Mouse (Mus musculus): ENCODE measurements around the gene Sgta. TPM values are rescaled to one million over a fixed set of nuclear protein-coding genes. Genes with fewer than 3 reads are reported as not detected.

Gene Sgta
- polyA plus RNA-seq, 1 experiment from 2014 or later = 187 TPM

DNA sequence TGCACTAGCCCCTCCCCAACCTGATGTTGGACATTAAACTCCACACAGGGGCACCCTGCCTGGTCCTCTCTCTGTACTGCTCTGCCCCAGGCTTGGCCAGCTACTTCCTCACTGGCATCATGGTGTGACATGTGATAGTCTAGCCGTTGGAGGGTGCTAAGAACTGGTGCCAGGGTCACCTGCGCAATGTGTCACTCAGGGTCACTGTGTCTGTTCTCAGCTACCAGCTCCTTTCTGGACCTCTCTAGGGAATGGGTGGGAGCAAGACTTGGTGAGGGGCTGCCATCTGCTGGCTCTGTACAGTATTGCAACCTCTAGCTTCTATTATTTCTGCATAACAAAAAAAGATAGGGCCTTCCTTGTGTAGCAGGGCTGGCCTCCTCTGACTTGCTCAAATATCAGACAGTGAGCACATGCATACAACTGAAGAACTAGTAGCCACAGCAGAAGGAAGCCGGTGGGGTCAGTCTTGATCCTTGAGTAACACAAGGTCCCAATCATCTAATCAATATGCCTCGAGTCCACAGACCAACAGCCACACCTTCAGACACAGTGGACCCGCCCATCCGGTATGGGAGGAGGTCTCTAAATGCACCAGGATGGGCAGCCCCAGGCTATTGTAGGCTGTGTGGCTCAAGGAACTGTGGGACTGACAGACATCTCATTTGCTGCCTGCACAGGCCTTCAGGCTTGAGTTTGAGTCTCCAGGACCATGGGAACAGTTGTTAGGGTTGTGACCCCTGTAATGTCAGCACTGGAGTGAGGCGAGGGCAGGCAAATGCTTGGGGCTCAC lies 22.4 kb upstream of the Sgta start:
- ATAC-seq (ENCODE audit: low read depth) = peak; percentile 45
- Histone ChIP-seq H3K4me2 (ENCODE audit: low read depth, low read length) (no peak overlapping the region), H3K9me3 (ENCODE audit: control insufficient read depth, low read length) (no peaks in the 10 kb centered on the region), H3K9ac (ENCODE audit: low read length) (no peak overlapping the region), H3K4me1 (replicated peaks; ENCODE audit: control insufficient read depth, insufficient read depth, low read length) (no peaks in the 10 kb centered on the region), H3K27me3 (ENCODE audit: control insufficient read depth, insufficient read depth, low read depth, low read length) (no peaks in the 10 kb centered on the region), H3K36me3 (ENCODE audit: control insufficient read depth, insufficient read depth, low read length) (peaks cover 30% of the 10 kb centered on the region), H3K27ac (ENCODE audit: low read length) (no peak overlapping the region), H3K4me3 (ENCODE audit: low read length) (no peak overlapping the region)
- 77% methylated on average over 7 of the region's 7 CpGs for WGBS

- H3K9ac ChIP-seq (ENCODE audit: low read length) = no peak overlapping the region
- H3K4me2 ChIP-seq (ENCODE audit: low read depth, low read length) = no peak overlapping the region
- 91% methylated on average over 31 of the region's 31 CpGs for WGBS
- no peaks in the 10 kb centered on the region for H3K9me3 ChIP-seq (ENCODE audit: control insufficient read depth, low read length)
- no peak overlapping the region for H3K27ac ChIP-seq (ENCODE audit: low read length)
- H3K27me3 ChIP-seq (ENCODE audit: control insufficient read depth, insufficient read depth, low read depth, low read length) = no peaks in the 10 kb centered on the region
- peaks cover 33% of the 10 kb centered on the region for H3K36me3 ChIP-seq (ENCODE audit: control insufficient read depth, insufficient read depth, low read length)
- no peak overlapping the region for H3K4me3 ChIP-seq (ENCODE audit: low read length)
- no peaks in the 10 kb centered on the region for H3K4me1 ChIP-seq (replicated peaks; ENCODE audit: control insufficient read depth, insufficient read depth, low read length)
- no peak for ATAC-seq (ENCODE audit: low read depth)
These were observed 20.2 kb upstream of the Sgta start for GRCm38 (mm10) chr10:81080008-81080655.

DNA sequence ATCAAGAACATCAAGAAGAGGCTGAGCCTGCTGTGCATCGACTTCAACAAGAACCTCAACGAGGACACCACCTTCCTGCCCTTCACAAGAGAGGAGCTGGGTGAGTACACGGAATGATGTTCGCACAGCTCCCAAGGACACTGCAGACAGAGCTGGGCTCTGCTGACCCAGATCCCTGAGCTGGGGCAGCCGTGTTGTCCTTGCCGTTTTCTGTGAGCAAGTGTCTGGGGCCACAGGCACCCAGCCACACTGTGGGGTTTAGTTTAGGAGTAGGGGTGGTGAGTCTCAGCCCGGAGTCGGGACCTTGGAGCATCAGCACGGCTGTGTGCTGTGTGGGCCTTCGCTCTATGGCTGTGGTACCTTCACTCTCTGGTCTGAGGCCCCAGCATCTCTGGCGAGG lies 17.9 kb upstream of the Sgta start:
- H3K27ac ChIP-seq (ENCODE audit: low read length) = no peak overlapping the region
- no peaks in the 10 kb centered on the region for H3K4me1 ChIP-seq (replicated peaks; ENCODE audit: control insufficient read depth, insufficient read depth, low read length)
- ATAC-seq (ENCODE audit: low read depth) = no peak
- H3K4me3 ChIP-seq (ENCODE audit: low read length) = no peak overlapping the region
- no peaks in the 10 kb centered on the region for H3K9me3 ChIP-seq (ENCODE audit: control insufficient read depth, low read length)
- H3K4me2 ChIP-seq (ENCODE audit: low read depth, low read length) = no peak overlapping the region
- H3K9ac ChIP-seq (ENCODE audit: low read length) = no peak overlapping the region
- WGBS = 88% methylated on average over 11 of the region's 11 CpGs
- no peaks in the 10 kb centered on the region for H3K27me3 ChIP-seq (ENCODE audit: control insufficient read depth, insufficient read depth, low read depth, low read length)
- H3K36me3 ChIP-seq (ENCODE audit: control insufficient read depth, insufficient read depth, low read length) = peaks cover 37% of the 10 kb centered on the region

DNA sequence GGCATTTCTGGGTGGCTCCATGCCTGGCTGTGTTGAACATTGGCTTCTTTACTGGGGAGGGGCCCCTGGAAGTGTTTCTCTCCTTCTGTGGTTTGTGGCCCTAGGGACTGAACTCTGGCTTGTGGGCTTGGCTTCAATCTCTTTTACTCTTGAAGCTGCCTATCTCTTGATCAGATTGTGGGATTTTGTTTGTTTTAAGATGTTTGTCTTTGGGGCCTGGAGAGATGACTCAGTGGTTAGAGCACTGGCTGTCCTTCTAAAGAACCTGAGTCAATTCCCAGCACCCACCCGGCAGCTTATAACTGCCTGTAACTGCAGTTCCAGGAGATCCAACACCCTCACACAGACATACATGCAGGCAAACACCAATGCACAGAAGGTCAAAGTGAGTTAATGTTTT lies 16.4 kb upstream of the Sgta start:
- peaks cover 33% of the 10 kb centered on the region for H3K36me3 ChIP-seq (ENCODE audit: control insufficient read depth, insufficient read depth, low read length)
- WGBS = 71% methylated on average over 1 of the region's 1 CpGs
- no peak for ATAC-seq (ENCODE audit: low read depth)

GRCm38 (mm10) chr10:81075734-81076133 lies 15.8 kb upstream of the Sgta start:
- H3K9me3 ChIP-seq (ENCODE audit: control insufficient read depth, low read length) = no peaks in the 10 kb centered on the region
- peaks cover 3% of the 10 kb centered on the region for H3K4me1 ChIP-seq (replicated peaks; ENCODE audit: control insufficient read depth, insufficient read depth, low read length)
- no peak overlapping the region for H3K27ac ChIP-seq (ENCODE audit: low read length)
- H3K9ac ChIP-seq (ENCODE audit: low read length) = no peak overlapping the region
- H3K36me3 ChIP-seq (ENCODE audit: control insufficient read depth, insufficient read depth, low read length) = peaks cover 29% of the 10 kb centered on the region
- no peak for ATAC-seq (ENCODE audit: low read depth)
- 70% methylated on average over 8 of the region's 8 CpGs for WGBS
- H3K4me2 ChIP-seq (ENCODE audit: low read depth, low read length) = no peak overlapping the region
- H3K27me3 ChIP-seq (ENCODE audit: control insufficient read depth, insufficient read depth, low read depth, low read length) = no peaks in the 10 kb centered on the region
- no peak overlapping the region for H3K4me3 ChIP-seq (ENCODE audit: low read length)

More for the DNA sequence above, 16.4 kb upstream of the Sgta start:
- Histone ChIP-seq H3K9me3 (ENCODE audit: control insufficient read depth, low read length) (no peaks in the 10 kb centered on the region), H3K27me3 (ENCODE audit: control insufficient read depth, insufficient read depth, low read depth, low read length) (no peaks in the 10 kb centered on the region), H3K4me2 (ENCODE audit: low read depth, low read length) (no peak overlapping the region), H3K27ac (ENCODE audit: low read length) (no peak overlapping the region), H3K4me1 (replicated peaks; ENCODE audit: control insufficient read depth, insufficient read depth, low read length) (no peaks in the 10 kb centered on the region), H3K9ac (ENCODE audit: low read length) (no peak overlapping the region), H3K4me3 (ENCODE audit: low read length) (no peak overlapping the region)

- Histone ChIP-seq H3K4me3 (ENCODE audit: low read length) (no peak overlapping the region), H3K4me1 (replicated peaks; ENCODE audit: control insufficient read depth, insufficient read depth, low read length) (peaks cover 11% of the 10 kb centered on the region), H3K27me3 (ENCODE audit: control insufficient read depth, insufficient read depth, low read depth, low read length) (no peaks in the 10 kb centered on the region), H3K9ac (ENCODE audit: low read length) (no peak overlapping the region), H3K27ac (ENCODE audit: low read length) (no peak overlapping the region), H3K9me3 (ENCODE audit: control insufficient read depth, low read length) (no peaks in the 10 kb centered on the region), H3K36me3 (ENCODE audit: control insufficient read depth, insufficient read depth, low read length) (peaks cover 11% of the 10 kb centered on the region; the same call in 1 of the 2 replicates), H3K4me2 (ENCODE audit: low read depth, low read length) (no peak overlapping the region)
- no peak for ATAC-seq (ENCODE audit: low read depth)
- 57% methylated on average over 7 of the region's 7 CpGs for WGBS
These were observed 13.5 kb upstream of the Sgta start for GRCm38 (mm10) chr10:81073464-81073863.

- H3K36me3 ChIP-seq (ENCODE audit: control insufficient read depth, insufficient read depth, low read length) = peaks cover 6% of the 10 kb centered on the region; the same call in 1 of the 2 replicates
- H3K4me1 ChIP-seq (replicated peaks; ENCODE audit: control insufficient read depth, insufficient read depth, low read length) = peaks cover 11% of the 10 kb centered on the region
- no peak for ATAC-seq (ENCODE audit: low read depth)
- H3K4me2 ChIP-seq (ENCODE audit: low read depth, low read length) = no peak overlapping the region
- WGBS = 92% methylated on average over 8 of the region's 8 CpGs
- H3K27me3 ChIP-seq (ENCODE audit: control insufficient read depth, insufficient read depth, low read depth, low read length) = no peaks in the 10 kb centered on the region
- H3K27ac ChIP-seq (ENCODE audit: low read length) = no peak overlapping the region
- no peaks in the 10 kb centered on the region for H3K9me3 ChIP-seq (ENCODE audit: control insufficient read depth, low read length)
- no peak overlapping the region for H3K9ac ChIP-seq (ENCODE audit: low read length)
- H3K4me3 ChIP-seq (ENCODE audit: low read length) = no peak overlapping the region
These were observed 12.3 kb upstream of the Sgta start for GRCm38 (mm10) chr10:81072290-81072689.

DNA sequence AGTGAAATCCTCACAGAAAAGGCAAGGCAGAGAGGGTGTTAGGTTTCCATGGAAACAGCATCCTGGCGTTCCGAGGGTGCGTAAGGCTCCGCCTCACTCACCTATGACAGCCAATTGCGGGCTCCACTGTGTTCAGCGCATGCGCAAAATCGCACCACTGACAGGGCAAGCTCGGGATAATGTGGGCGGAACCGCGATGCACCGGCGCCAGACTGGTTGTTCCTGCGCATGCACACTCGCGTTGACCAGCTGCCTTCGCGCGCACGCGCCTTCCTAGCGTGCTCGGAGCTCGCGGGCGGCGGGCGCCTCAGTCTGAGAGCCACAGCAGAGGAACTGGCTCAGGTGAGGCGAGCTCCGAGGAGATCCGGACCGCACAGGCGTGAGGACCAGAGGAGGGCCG lies 9.9 kb upstream of the Sgta start, which contains the start of gene Thop1:
TSS of gene Thop1 (plus strand) at position 200 of the 400 bp plus-strand sequence.
- ATAC-seq (ENCODE audit: low read depth) = peak; percentile 98
- Histone ChIP-seq H3K4me1 (replicated peaks; ENCODE audit: control insufficient read depth, insufficient read depth, low read length) (peaks cover 11% of the 10 kb centered on the region), H3K27me3 (ENCODE audit: control insufficient read depth, insufficient read depth, low read depth, low read length) (no peaks in the 10 kb centered on the region), H3K36me3 (ENCODE audit: control insufficient read depth, insufficient read depth, low read length) (0 out of 2 replicates have a peak, but pooled peaks cover 2% of the 10 kb centered on the region), H3K9ac (ENCODE audit: low read length) (peak within 1 kb of the TSS; percentile 66), H3K27ac (ENCODE audit: low read length) (no peak within 1 kb of the TSS), H3K4me2 (ENCODE audit: low read depth, low read length) (peak within 1 kb of the TSS; percentile 63), H3K9me3 (ENCODE audit: control insufficient read depth, low read length) (no peaks in the 10 kb centered on the region), H3K4me3 (ENCODE audit: low read length) (peak within 1 kb of the TSS; percentile 55)
- under 1% methylated on average over 35 of the region's 35 CpGs for WGBS

DNA sequence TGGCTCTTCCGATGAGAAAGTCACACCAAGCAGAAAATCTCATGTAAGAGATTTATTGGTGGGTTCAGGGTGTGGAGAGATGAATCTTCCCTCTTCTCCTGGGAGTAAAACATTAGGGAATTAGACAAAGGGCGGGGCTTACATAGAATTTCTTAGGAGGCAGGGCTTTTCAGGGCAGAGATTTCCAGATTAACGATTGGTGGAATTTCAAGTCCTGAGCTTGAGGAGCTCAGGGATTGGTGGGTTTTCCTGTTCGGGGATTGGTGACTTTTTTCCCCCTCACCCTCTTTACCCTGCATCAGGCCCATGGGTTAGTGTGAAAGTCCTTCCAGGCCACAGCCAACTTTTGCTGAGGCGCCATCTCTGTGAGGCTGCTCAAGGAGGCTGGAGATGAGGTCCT lies 8.7 kb upstream of the Sgta start:
- Histone ChIP-seq H3K4me1 (replicated peaks; ENCODE audit: control insufficient read depth, insufficient read depth, low read length) (peaks cover 11% of the 10 kb centered on the region), H3K4me2 (ENCODE audit: low read depth, low read length) (no peak overlapping the region), H3K9ac (ENCODE audit: low read length) (no peak overlapping the region), H3K27ac (ENCODE audit: low read length) (no peak overlapping the region), H3K9me3 (ENCODE audit: control insufficient read depth, low read length) (no peaks in the 10 kb centered on the region), H3K27me3 (ENCODE audit: control insufficient read depth, insufficient read depth, low read depth, low read length) (no peaks in the 10 kb centered on the region), H3K4me3 (ENCODE audit: low read length) (no peak overlapping the region), H3K36me3 (ENCODE audit: control insufficient read depth, insufficient read depth, low read length) (no peaks in the 10 kb centered on the region)
- WGBS = 69% methylated on average over 5 of the region's 5 CpGs
- no peak for ATAC-seq (ENCODE audit: low read depth)
